Mouse (Mus musculus) erythroblast, embryonic 14.5 days (primary cell): Measurements from ENCODE around the gene Mtus2.

Experiments
- GATA1 ChIP-seq: IDR thresholded peaks from 2 replicates; pipeline ENCODE4 v1.6.1; 2012; ENCODE audit warnings: low read length, inconsistent platforms, mixed read lengths
- TAL1 ChIP-seq: IDR thresholded peaks from 3 replicates; pipeline ENCODE4 v1.6.1; 2012; ENCODE audit warnings: low read length, inconsistent platforms, mixed read lengths

DNA sequence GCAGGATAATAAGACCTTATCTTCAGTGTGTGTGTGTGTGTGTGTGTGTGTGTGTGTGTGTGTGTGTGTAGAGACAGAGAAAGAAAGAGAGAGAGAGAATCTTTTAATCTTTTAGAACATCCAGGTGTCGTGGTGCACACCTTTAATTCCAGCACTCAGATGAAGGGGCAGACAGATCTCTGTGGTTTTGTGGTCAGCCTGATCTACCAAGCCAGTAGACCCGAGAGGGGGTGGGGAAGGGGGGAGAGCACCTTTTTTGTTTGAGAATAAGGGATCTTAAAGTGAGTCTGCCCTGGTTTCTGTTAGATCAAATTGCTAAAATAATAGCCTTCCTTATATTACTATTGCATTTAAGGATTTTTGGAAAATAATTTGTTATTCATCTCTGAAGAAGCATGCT, 309.7 kb downstream of the Mtus2 start:
- TF ChIP-seq TAL1 (no peak), GATA1 (no peak)
